Mouse (Mus musculus): ENCODE data around the gene Abi3bp. TPM values are rescaled to one million over a fixed set of nuclear protein-coding genes. Genes with fewer than 3 reads are reported as not detected.

Abi3bp gene
- total RNA-seq, 1 experiment from 2014 or later = 0.19 TPM

DNA sequence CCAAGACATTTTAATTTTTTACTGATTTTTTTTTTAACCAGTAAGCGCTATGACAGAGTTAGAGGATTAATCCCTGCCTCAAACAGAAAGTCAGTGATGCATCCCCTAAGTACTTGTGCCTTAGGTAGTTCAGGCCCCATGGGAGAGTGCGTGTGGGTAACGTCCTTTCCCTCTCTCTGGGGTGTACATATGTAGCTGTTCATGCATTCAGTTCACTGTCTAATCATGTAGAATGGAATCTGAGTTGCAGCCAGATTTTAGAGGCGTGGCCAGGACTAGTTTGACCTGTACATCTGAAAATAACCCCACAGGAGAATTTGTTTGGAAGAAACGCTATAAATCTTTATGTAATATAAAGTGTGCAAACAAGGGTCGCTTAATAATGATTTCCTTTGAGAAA is 23.4 kb downstream of the Abi3bp start:
- no peak for ATAC-seq (replicated peaks; ENCODE audit: insufficient number of reproducible peaks, low FRiP score, low TSS enrichment, poor library complexity, severe bottlenecking)

DNA sequence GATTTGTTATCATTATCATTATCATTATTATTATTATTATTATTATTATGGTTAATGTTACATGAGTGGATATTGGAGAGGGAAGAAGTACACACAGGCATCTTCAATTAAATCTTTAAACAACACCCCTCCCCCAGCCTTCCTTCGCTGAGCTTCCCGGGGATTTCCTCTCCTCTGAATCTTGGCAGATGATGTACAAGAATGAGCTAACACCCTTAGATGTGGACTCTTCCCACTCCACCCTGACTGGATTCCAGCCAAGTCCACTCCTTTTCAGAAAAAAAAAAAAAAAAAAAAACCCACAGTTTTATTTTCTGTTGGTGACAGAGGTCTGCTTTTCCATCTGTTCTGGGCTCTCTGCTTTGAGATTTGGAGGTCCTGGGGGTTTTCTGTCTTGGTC is 23.8 kb downstream of the Abi3bp start:
- ATAC-seq (replicated peaks; ENCODE audit: insufficient number of reproducible peaks, low FRiP score, low TSS enrichment, poor library complexity, severe bottlenecking) = no peak

DNA sequence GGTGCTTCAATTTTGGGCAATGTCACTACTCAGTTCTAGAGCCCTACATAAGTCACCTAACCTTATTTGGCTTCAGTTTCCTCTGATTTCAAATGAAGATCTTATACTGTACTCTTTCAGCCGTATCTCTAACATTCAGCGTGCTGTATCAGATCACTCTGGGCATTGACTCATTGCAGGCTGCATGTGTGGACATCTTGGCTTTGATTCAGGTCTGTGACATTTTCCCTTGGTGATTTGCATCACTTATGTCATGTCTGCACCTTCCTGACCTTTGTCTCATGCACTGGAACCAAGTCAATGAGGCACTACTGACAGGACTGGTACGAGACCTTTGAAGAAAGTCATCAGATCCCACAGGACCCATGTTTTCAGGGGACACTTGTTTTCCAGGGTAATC is 24.5 kb downstream of the Abi3bp start:
- no peak for ATAC-seq (replicated peaks; ENCODE audit: insufficient number of reproducible peaks, low FRiP score, low TSS enrichment, poor library complexity, severe bottlenecking)

DNA sequence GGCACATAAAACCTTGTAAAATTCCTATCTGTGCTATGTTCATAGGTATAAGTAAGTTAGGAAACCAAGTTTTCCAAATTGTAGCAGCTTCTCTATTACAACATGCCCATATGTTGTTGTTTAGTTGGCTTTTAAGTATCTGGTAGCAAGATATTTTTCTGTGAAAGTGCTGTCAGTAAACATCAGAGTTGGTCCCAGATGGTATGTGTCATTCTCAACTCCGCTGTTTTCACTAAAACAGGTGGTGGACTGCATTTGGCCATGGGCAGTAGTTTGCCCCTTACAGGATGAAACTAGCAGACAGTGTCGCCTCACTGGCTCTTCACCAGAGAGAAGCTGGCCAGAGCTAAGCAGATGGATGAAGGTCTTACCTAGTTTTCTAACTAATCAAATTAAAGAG is 26.3 kb downstream of the Abi3bp start:
- no peak for ATAC-seq (replicated peaks; ENCODE audit: insufficient number of reproducible peaks, low FRiP score, low TSS enrichment, poor library complexity, severe bottlenecking)

DNA sequence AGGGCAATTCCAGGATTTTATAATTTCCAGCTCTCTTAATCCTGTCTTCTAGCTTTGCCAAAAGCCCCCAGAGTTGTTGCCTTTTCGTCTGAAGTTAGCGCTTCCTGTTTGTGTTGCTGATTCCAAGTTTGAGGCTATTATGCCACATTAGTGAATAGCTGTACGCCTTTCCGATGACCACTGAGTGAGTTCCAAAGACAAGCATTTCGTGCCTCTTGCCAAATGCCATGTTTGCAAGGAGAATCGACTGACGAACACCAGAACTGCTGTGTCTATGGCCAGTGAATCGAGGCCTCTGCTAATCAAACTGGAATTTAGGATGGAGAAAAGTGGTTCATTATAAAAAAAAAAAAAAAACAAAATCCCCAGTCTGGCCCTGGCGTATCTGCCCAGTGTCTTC is 40.3 kb downstream of the Abi3bp start:
- no peak for ATAC-seq (replicated peaks; ENCODE audit: insufficient number of reproducible peaks, low FRiP score, low TSS enrichment, poor library complexity, severe bottlenecking)

DNA sequence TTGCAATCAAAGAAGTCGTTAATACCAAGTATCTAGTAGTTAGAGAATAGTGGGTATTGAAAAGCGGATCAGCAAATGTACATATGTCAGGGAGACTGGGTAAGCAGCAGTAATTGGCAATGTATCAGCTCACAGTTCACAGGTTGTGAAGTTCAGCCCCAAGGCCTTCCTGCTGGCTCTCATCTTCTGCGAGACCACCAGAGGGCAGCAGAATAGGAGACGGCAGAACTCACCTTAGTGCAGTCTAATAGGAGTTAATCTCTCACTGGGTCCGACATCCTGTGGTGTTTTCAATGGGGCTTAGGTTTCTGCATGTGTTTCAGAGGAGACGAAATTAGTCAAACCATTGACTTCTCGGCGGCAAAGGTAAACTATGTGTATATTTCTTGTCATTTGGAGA is 46.7 kb downstream of the Abi3bp start:
- ATAC-seq (replicated peaks; ENCODE audit: insufficient number of reproducible peaks, low FRiP score, low TSS enrichment, poor library complexity, severe bottlenecking) = no peak

DNA sequence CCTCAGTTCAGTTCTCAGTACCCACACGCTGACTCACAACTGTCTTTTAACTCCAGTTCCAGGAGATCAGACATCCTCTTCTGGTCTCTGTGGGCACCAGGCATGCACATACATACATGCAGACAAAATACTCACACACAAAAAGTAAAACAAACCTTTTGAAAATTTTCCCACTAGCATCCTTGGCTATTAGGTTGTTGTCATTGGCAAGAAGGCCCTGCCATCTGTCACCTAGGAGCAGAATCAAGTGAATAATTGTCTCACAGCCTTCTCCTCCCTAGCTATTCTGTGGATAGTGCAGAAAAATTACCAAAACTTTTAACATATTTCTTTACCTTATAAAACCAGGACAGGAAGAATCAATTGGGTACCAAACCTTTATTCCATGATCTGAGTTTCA is 48.8 kb downstream of the Abi3bp start:
- no peak for ATAC-seq (replicated peaks; ENCODE audit: insufficient number of reproducible peaks, low FRiP score, low TSS enrichment, poor library complexity, severe bottlenecking)

DNA sequence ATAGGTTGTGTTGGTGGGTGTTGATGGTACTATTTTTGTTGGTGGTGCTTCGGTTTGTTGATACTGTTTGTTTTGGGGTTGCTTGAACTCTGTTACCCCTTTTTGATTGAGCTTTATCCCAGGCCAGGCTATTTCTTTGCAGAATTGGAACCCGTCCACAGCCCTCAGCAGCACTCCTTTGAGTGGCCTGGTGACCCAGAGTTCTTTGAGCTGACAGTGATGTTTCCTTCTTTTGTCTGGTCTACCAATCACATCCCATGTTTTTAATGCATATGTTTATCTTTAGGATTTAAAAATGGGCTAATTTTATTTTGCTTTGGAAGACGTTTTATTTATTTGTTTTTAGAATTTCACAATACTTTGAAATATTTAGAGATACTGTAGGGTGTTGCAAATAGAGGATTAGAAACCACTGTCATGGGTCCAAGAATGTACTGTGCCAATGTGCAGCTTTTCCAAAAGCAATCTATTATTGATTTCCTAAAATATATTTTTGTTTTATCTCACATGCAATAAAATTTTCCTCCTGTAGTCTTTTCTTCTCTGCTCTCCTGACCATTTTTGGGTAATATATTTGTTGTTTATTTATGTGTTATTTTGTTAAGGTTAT is 50.5 kb downstream of the Abi3bp start:
- no peak for ATAC-seq (replicated peaks; ENCODE audit: insufficient number of reproducible peaks, low FRiP score, low TSS enrichment, poor library complexity, severe bottlenecking)

DNA sequence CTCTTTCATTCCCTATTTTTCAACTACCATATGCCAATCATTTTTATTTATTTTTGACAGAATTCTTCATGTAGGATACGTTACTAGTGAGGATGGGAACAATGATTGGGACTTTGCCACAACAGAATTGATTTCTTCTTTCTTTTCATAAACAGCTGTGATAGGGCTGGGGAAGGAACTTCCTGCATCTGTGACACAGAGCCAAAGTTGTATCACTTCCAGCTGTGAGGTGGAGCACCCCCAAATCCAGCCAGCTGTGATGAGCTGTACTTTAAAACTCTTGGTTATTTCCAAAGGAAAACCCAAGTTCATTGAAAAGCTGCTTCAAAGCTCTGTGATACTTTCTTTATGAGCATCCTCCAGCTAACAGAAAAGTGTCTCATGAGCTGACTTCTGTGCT is 101.9 kb downstream of the Abi3bp start:
- ATAC-seq (replicated peaks; ENCODE audit: insufficient number of reproducible peaks, low FRiP score, low TSS enrichment, poor library complexity, severe bottlenecking) = no peak

DNA sequence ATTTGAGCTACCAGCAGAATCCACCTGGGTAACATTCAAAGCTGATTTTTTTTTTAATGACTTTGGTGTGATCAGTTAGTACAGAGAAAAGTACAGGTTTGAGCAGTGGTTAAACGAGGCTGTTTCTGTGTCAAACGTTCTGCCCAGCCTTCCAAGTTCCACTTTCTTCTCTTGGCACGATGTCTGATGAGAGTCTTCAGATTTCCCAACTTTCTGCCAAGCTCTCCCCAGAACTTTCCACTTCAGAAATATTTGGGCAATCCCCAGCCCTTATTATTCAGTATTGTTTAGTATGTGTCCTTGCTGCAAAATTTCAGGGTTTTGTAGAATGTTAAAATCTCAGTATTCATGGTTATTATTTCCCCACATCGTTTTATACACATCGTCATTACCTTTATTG is 115.9 kb downstream of the Abi3bp start:
- no peak for ATAC-seq (replicated peaks; ENCODE audit: insufficient number of reproducible peaks, low FRiP score, low TSS enrichment, poor library complexity, severe bottlenecking)

DNA sequence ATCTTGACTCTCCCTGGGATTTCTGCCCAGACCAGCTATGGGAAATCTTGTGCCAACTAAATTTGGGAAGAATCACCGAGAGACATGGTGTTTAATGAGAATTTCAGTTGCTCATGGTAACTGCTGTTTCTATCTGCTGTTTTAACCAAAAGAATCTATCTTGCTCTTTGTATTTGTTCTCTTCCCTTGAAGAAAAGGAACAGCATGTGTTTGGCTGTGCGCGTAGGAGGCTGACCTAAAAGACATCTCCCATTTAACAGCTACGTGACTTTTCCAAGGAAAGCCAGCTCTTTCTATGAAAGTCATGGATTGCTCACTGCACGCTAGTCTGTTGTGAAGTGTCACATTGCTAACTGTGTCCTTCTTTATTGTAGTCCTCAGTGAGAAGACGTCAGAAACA is 117.2 kb downstream of the Abi3bp start:
- no peak for ATAC-seq (replicated peaks; ENCODE audit: insufficient number of reproducible peaks, low FRiP score, low TSS enrichment, poor library complexity, severe bottlenecking)

DNA sequence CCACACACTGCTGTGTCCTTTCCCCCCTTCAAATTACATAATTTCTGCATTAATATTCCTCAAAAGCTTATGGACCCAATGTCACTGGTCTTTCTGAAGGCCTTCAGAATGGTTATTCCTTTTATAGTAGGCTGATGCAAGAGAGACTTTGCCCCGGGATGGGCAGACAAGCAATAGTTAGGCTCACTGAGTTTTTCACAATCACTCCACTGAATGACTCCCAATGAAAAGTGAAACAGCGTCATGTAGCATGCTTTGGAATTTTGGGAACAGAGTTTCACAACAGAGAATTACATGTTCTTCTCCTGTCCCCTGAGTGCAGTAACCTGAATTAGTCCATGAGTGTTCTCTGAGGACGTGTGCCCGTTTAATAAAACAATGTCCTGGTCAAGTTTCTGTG is 120.7 kb downstream of the Abi3bp start:
- ATAC-seq (replicated peaks; ENCODE audit: insufficient number of reproducible peaks, low FRiP score, low TSS enrichment, poor library complexity, severe bottlenecking) = no peak

DNA sequence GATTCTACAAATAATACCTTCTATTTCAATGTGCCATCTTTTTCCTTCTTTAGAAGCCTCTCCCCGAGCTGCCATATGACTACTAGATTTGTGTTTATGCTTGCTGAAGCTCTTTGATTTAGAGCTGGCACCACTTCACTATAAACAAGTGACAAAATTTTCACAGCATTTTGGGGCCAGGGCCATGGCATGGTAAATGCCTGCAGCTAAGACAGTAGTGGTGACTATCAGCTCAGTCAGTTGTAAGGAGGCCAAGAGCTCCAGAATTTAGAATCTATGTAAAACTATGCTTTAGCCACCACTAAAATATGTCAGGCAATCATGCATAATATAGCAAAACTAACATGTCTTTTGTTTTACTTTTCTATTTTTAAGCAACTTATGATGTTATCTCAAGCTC is 124.7 kb downstream of the Abi3bp start:
- no peak for ATAC-seq (replicated peaks; ENCODE audit: insufficient number of reproducible peaks, low FRiP score, low TSS enrichment, poor library complexity, severe bottlenecking)

DNA sequence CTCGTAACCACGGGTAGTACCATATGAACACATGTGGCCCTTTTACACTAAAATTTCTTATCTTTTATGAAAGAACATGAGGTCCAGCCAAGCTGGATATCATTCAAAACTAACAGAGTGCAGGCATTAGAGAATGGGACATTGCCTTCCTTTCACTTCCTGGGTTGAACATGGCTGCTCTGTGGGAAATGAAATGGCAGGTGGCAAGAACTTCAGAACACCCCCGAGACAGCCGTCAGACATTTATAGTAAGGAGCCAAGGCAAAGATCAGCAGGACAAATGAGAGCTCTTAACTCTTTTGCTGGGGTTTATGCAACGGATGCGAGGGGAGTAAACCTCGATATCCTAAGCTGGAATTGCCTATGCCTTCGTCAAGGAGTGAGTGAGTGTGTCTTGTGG is 132.9 kb downstream of the Abi3bp start:
- ATAC-seq (replicated peaks; ENCODE audit: insufficient number of reproducible peaks, low FRiP score, low TSS enrichment, poor library complexity, severe bottlenecking) = no peak

DNA sequence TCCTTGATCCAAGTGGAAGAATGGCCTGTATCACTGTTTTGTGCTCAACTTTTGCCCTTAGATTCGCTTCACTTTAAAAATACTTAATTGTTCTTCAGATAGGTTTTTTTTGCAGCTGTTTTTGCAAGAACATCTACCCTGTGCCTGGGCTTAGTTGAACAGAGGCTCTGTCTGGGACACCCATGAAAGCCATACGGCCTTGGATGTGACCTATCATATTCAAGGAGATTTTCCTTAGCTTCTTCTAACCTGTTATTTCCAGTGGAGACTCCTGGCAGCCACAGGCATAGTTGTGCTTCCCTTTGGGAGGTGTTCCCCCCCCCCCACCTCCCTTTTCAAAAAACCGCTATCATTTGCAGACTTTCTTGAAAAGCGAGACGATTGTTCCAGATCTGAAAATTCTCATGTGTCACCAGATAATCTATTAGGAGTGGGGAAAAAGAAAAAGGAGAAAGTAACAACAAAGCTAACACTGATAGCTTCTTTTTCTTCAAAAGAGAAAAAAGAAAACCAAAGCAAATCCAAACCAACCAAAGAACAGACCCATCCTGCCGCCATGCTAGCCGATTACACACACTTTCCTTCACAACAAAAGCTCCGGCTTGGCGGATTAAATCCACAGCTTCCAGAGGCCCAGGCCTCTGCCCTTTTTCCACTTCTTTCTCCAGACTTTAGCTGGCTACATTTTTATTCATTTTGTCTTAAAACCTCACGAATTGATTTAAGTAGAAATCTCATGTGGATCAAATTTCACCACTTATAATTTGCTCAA is 133.6 kb downstream of the Abi3bp start:
- no peak for ATAC-seq (replicated peaks; ENCODE audit: insufficient number of reproducible peaks, low FRiP score, low TSS enrichment, poor library complexity, severe bottlenecking)

DNA sequence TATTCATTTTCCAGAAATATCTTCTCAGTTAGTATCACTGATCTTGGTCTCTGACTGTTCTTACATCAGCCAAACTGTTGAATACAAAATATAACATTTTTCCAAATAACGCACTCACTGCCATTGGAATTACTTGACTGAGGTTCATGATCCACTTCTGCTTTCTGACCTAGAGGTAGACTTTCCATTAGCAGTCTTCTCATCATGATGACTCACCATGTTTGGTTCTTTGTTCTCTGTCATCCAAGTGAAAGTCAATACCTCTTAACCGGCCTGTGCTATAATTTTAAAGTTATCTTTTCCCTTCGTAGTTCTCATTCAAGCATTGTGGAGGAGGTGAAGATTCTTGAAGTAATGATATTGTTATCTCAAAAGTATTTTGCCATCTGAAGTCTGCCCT is 160.9 kb downstream of the Abi3bp start:
- no peak for ATAC-seq (replicated peaks; ENCODE audit: insufficient number of reproducible peaks, low FRiP score, low TSS enrichment, poor library complexity, severe bottlenecking)

DNA sequence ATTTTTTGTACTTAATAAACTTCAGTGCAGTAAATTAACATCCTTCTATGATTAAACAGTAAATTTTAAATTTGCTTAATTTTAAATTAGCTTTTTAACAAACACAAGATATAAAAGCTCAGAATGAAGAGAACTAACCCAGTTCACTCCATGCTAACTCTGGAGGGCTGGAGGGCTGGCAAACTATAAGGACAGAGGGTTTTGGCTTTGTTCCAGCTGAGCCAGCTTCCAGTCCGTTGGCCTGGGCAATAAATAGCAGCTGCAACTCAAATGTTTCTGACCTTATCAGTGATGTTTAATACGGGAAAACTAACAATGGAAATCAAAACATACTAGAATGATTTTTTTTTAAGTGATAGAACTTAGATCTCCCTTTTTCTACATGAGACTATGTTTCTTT is 167.6 kb downstream of the Abi3bp start:
- ATAC-seq (replicated peaks; ENCODE audit: insufficient number of reproducible peaks, low FRiP score, low TSS enrichment, poor library complexity, severe bottlenecking) = no peak

DNA sequence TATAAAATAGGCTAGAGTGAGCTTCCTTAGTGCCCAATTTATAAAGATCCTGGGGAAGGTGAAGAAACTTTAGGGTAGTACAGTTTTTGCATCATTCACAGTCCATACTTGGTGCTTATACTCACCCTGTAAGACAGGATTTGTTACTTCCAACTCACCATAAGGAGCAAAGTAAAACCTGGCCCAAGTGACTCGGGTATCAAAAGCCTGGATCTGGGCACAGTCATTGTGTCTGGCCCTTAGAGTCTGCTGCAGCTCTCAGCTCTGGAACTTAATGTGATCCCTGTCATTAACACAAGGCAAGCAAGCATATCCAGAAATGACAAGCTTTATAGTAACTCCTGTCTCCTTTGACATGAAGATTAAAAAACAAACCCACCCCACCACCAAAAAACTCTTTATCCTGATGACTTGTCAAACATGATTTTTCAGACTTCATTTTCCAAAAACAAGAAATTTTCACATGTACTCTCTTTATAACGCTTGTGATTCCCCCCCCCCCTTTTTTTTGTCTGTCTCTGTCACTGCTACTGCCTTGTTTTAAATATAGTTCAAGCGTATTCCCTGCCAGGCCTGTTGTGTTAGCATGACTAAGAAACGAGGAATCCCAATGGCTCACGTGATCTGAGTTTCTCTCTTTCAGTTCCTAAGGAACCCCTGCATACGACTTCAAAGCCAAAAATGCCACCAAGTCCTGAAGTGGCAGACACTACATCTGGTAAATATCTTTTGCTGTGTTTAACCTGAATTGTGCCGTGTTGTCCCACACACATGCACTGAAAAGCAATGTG is 168.9 kb downstream of the Abi3bp start:
- no peak for ATAC-seq (replicated peaks; ENCODE audit: insufficient number of reproducible peaks, low FRiP score, low TSS enrichment, poor library complexity, severe bottlenecking)

DNA sequence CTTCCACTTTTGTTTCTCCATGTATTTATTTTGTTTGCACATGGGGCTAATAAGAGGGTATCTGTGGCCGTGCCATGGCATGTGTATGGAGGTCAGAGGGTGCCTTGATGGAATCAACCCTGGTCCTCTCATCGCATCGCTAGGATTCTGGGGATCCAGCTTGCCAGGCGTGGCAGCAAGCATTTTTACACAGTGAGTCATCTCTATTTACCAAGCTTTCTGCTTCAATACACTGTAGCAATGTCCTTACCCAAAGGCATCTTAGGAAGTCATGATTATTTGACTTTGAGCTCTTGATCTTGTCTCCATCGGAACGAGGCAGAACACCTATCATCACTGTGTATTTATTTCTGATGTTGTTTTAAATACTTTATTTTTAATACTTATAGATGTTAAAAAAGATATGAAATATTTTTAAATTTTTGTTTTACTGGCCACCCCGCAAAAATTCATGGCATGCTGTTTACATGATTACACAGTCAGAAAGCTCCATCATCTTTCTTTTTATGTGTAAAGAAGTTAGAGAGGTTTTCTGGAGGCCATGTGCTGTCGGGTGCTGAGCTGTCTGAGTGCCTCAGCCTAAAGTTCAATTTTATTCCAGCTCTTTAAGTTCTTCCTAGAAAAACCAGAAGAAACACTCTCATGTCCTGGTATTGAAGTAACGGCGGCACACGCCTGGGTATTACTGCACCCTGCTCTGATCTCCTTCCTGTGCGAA is 177.7 kb downstream of the Abi3bp start:
- ATAC-seq (replicated peaks; ENCODE audit: insufficient number of reproducible peaks, low FRiP score, low TSS enrichment, poor library complexity, severe bottlenecking) = no peak
